Mouse (Mus musculus): ENCODE results near the gene Tmem215.

The Tmem215 gene

DNA sequence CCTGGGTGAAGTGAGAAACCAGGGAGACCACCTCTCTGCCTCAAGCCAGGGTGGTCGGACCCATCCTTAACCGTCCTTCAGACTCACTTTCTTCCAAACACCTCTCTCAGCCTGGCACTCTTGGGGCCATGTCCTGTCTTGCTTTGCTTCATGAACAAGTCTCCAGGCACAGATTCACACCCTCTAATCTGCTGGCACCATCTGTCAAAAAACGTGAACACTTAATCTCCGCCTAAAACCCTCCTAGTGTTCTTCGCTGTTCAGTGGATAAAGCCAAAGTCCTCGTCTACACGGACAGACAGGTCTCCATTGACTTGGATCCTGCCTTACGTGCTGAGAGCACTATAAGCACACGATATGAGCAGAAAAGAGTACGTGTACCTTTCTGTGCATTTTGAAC, at the start of gene Tmem215:
Gene Tmem215, plus strand, starts transcription at position 301 of the 400 bp plus-strand sequence.
- no peak for DNase-seq

- DNase-seq, result no peak
These were observed 40.1 kb upstream of the Tmem215 start for GRCm38 (mm10) chr4:40431916-40432315.

DNA sequence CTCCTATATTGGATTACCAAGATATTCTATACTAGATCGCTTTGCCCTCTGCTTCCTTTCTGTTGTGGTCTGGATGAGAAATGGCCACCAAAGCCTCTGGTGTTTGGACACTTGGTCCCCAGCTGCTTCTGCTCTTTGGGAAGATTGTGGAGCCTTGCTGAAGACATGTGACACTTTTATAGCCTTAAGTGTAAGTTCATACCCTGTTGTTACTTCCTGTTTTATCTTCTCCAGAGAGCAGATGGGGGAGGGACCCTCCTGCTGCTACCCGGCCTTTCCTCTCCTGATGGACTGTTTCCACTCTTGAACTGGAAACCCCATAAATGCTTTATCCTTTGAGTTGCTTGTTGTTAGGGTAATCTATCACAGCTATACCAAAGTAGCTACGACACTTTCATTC, 38.6 kb upstream of the Tmem215 start:
- DNase-seq, result no peak

GRCm38 (mm10) chr4:40434388-40434787, 37.6 kb upstream of the Tmem215 start:
- no peak for DNase-seq

GRCm38 (mm10) chr4:40443565-40443964, 28.4 kb upstream of the Tmem215 start:
- DNase-seq, result no peak

DNA sequence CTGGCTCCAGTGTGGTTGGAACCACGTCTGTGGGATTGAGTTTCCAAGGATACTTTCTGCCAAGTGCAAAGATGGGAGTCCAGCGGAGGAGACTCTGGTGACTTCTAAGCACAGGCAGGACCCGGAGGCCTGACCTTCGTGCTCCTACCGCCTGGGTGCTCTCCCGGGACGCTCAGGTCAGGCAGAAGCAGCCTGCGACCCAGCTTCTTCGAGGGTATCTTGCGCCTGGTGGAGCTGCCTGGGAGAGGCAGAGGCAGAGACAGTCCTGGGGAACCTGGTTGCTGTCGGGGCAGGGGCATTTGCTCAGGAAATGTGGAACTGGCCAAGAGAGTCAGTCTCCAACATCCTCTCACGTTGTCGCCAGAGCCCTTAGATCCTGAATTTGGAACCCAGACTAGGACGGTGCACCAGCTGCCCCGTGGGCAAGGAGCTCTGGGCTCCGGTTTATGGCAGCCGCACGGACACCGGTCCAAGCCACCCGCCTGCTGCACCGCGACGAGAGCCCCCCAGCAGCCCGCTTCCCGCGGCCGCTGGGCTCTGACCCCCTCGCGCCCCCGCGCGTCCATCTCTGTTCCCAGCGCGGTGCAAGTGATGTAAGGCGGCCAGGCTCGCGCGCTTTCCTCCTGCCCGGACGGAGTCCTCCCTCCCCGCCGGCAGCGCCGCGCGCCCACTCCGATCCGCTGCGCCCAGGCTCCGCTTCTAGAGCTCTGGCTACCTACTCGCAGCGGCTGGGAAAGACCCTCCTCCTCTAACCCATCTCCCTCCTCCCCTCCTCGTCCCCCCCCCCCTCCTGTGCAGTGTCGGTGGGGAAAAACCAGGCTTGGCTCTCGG, 935 bp downstream of the Tmem215 start:
- DNase-seq, result peak in 1 of 2 experiments; percentile 5

DNA sequence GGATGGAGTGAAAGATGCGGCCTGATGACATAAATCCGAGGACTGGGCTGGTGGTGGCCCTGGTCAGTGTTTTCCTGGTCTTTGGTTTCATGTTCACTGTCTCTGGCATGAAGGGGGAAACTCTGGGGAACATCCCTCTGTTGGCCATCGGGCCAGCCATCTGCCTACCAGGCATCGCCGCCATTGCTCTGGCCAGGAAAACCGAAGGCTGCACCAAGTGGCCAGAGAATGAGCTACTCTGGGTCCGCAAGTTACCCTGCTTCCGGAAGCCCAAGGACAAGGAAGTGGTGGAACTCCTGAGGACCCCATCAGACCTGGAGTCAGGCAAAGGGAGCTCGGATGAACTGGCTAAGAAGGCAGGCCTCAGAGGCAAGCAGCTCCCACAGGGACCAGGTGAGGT, 1.9 kb downstream of the Tmem215 start:
- DNase-seq, result no peak

GRCm38 (mm10) chr4:40477963-40478362, 6.0 kb downstream of the Tmem215 start:
- DNase-seq, result no peak

GRCm38 (mm10) chr4:40486546-40486945, 14.6 kb downstream of the Tmem215 start:
- DNase-seq, result no peak

- no peak for DNase-seq
These were observed 19.8 kb downstream of the Tmem215 start for GRCm38 (mm10) chr4:40491731-40492130.

GRCm38 (mm10) chr4:40496354-40496753, 24.4 kb downstream of the Tmem215 start:
- no peak for DNase-seq

DNA sequence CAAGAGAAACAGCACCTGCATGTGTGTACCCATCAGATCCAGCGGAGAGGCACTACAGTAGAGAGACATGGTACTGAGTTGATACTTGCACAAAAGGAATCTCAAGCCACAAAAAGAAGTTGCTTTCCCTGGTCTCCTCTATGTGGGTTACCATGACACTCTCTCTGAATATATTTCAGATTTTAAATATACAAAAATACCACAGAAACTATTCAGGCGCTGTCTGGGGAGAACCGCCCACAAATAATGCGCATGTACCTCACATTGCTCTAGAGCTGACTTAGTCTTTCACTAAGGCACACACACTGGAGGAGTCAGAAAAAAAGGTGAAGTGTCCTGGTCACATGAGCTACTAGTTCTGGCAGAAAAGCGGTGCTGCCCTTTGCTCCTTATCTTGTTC, 24.8 kb downstream of the Tmem215 start:
- DNase-seq, result no peak

- DNase-seq, result no peak
These were observed 28.0 kb downstream of the Tmem215 start for GRCm38 (mm10) chr4:40499812-40500591.

DNA sequence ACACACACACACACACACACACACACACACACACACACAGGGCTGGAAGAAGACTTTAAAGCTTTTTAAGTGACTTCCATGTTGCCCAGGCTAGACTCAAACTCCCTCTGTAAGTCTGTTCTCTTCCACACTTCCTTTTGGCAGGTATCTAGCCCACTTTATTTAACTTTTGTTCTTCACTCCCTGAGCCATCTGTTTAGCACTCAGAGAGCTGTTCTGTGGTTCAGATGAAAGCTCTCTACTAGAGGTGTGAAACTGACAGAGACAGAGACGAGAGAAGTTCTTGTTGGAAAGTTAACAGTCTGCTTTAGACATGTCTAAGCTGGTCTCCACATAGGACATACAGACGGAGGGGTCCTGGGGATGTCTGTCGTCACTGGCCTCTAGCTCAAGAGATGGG, 30.5 kb downstream of the Tmem215 start:
- DNase-seq, result no peak

- DNase-seq, result no peak
These were observed 37.6 kb downstream of the Tmem215 start for GRCm38 (mm10) chr4:40509534-40509933.

DNA sequence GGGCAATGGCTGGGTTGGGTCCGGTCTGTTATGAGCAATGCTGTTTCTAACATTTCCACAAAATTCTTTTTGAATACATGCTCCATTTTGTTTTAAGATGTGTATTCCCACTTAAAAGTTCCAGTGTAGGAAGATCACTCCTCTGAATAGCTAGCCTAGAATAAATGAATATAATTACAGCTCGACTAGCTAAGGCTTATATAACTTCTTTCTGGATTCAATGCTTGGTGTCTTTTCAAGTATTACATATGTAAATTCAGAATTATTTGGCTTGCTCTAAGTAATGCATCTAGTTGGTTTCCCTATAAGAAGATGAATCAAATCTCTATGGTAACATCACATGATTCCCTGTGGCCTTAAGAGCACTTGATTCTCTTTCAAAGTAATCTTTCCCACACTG, 41.3 kb downstream of the Tmem215 start:
- no peak for DNase-seq

- no peak for DNase-seq
These were observed 46.8 kb downstream of the Tmem215 start for GRCm38 (mm10) chr4:40518545-40519324.
